Mouse (Mus musculus) forebrain, embryonic 14.5 days (tissue): ENCODE data around the gene Abcd3. TPM values are rescaled to one million over a fixed set of nuclear protein-coding genes. Genes with fewer than 3 reads are reported as not detected.
A peak's percentile ranks its signal among the peaks of the same experiment; 100 is the strongest.
"Not testable (repeated sequence)": the region's sequence is repeated elsewhere in the genome, so short reads cannot be mapped to it uniquely, and the experiment has no call there.

ENCODE experiments used
- ATAC-seq: fragments of 200-750 bp; cut with Nextera tagmentation; 2 replicates; pipeline ENCODE4 v1.8.0; 2017; ENCODE audit warnings: mild to moderate bottlenecking, moderate library complexity
- DNase-seq: peaks from one replicate; pipeline ENCODE4 v3.0.0-alpha.2; 2015; ENCODE audit warnings: low spot score
- H3K27ac ChIP-seq: fragments of 300-500 bp; sonication (generic); 2 replicates; pipeline ENCODE4 v1.5.1; 2014; ENCODE audit warnings: low read depth, mild to moderate bottlenecking, control low read depth, low read length, moderate library complexity
- H3K27me3 ChIP-seq: fragments of 300-500 bp; sonication (generic); replicated peaks from 2 replicates; pipeline ENCODE4 v1.6.1; 2014; ENCODE audit warnings: low read length, control low read depth, mixed read lengths; ENCODE audit not compliant: control insufficient read depth, insufficient read depth
- H3K36me3 ChIP-seq: fragments of 300-500 bp; sonication (generic); 2 replicates; pipeline ENCODE4 v1.6.1; 2014; ENCODE audit warnings: low read length, control low read depth; ENCODE audit not compliant: control insufficient read depth, insufficient read depth
- H3K4me1 ChIP-seq: fragments of 300-500 bp; sonication (generic); 2 replicates; pipeline ENCODE4 v1.6.1; 2014; ENCODE audit warnings: antibody characterized with exemption, low read length, control low read depth; ENCODE audit not compliant: control insufficient read depth, insufficient read depth
- H3K4me2 ChIP-seq: fragments of 300-500 bp; sonication (generic); 2 replicates; pipeline ENCODE4 v1.6.1; 2014; ENCODE audit warnings: mild to moderate bottlenecking, control low read depth, low read length
- H3K4me3 ChIP-seq: fragments of 300-500 bp; sonication (generic); 2 replicates; pipeline ENCODE4 v1.5.1; 2014; ENCODE audit warnings: low read depth, low read length, control low read depth
- H3K9ac ChIP-seq: fragments of 300-500 bp; sonication (generic); 2 replicates; pipeline ENCODE4 v1.6.1; 2014; ENCODE audit warnings: mild to moderate bottlenecking, low read length, control low read depth, moderate library complexity
- H3K9me3 ChIP-seq: fragments of 300-500 bp; sonication (generic); replicated peaks from 2 replicates; pipeline ENCODE4 v1.6.1; 2016; ENCODE audit warnings: low read length, control low read depth, mixed read lengths; ENCODE audit not compliant: control insufficient read depth
- WGBS: fragments of 180-500 bp; shearing (Covaris S2); extraction: QIAGEN DNeasy Blood & Tissue Kit; methylation state at CpG from one replicate; pipeline ENCODE4 v1.1.7; 2014; 5-methylcytosine and 5-hydroxymethylcytosine counted together
- polyA plus RNA-seq: library from polyadenylated mRNA; unstranded; fragments of >200 nt; fragmentation: Nextera tagmentation; extraction: Ambion mirVana; gene quantifications from 2 replicates; pipeline ENCODE4 v1.2.1, GENCODE M21; 2014

Abcd3 gene
- polyA plus RNA-seq, 1 experiment from 2014 or later: 63.8 TPM

DNA sequence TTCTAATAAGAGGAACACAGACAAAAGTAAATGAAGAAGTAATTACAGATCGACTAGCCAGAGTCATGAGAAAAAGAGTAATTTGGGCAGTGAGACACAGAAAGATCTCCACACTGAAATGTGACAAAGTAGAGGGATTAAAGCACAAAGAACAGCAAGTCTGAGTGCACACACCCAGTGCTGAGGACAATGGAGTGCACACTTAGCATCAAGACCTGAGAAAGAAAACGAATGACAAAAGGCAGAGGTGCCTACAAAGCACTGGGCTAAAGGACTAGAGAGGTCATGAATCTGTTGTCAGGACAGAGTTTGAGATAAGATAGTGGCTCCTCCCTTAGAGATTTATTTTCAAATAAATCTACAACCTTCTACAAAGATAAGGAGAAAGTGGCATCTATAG, 20.9 kb downstream of the Abcd3 start:
- Histone ChIP-seq H3K4me3 (no peak overlapping the region), H3K9ac (no peak overlapping the region), H3K9me3 (no peaks in the 10 kb centered on the region), H3K4me1 (no peaks in the 10 kb centered on the region), H3K27ac (no peak overlapping the region), H3K36me3 (peaks cover 4% of the 10 kb centered on the region; the same call in 1 of the 2 replicates), H3K4me2 (no peak overlapping the region), H3K27me3 (no peaks in the 10 kb centered on the region)
- ATAC-seq: no peak
- WGBS: 29% methylated on average over 2 of the region's 2 CpGs
- no peak for DNase-seq

DNA sequence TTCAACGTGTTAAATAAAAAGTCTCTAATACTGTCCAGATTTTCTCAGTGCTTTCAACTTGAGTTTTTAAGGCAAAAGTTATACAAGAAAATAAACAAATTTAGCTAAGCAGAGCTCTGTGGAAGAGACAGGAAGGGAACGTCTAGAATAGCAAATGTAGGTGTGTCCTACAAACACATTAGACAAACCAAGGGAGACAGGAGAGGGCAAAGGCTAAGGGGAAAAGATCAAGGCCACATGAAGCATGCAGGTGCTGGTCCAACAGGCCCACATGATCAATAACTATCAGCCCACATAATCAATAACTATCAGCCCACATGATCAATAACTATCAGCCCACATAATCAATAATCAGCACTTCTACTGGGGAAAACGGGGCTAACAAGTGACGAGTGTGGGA, 22.9 kb downstream of the Abcd3 start:
- Histone ChIP-seq H3K4me2 (no peak overlapping the region), H3K4me3 (no peak overlapping the region), H3K36me3 (peaks cover 4% of the 10 kb centered on the region; the same call in 1 of the 2 replicates), H3K27me3 (no peaks in the 10 kb centered on the region), H3K9me3 (no peaks in the 10 kb centered on the region), H3K9ac (no peak overlapping the region), H3K27ac (no peak overlapping the region), H3K4me1 (no peaks in the 10 kb centered on the region)
- DNase-seq (no peak), ATAC-seq (no peak)
- 93% methylated on average over 4 of the region's 4 CpGs for WGBS

DNA sequence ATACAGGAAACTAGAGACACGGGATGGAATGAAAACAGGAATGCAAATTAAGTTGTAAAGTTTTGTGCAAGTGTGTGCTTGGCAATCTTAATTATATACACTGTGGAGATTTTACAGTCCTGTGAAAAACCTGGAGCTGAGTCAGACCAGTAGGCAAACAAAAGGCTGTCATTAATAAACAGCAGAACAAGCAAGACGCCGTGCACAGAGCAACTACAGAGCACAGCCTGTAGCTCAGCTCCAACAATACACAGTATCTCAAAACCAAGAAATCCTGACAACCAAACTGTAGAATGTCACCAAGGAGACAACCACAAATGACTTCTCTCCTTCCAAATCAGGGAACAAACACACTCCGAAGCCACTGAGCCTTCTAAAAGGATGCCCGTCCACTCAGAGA, 24.7 kb downstream of the Abcd3 start:
- H3K27me3 ChIP-seq: no peaks in the 10 kb centered on the region
- H3K27ac ChIP-seq: peak overlapping the region; percentile 44; the same call in 1 of the 2 replicates
- 16% methylated on average over 5 of the region's 5 CpGs for WGBS
- no peak overlapping the region for H3K4me2 ChIP-seq
- H3K36me3 ChIP-seq: peaks cover 4% of the 10 kb centered on the region; the same call in 1 of the 2 replicates
- H3K4me1 ChIP-seq: no peaks in the 10 kb centered on the region
- H3K9ac ChIP-seq: no peak overlapping the region
- DNase-seq (peak; percentile 58), ATAC-seq (peak; percentile 84)
- no peaks in the 10 kb centered on the region for H3K9me3 ChIP-seq
- H3K4me3 ChIP-seq: no peak overlapping the region

DNA sequence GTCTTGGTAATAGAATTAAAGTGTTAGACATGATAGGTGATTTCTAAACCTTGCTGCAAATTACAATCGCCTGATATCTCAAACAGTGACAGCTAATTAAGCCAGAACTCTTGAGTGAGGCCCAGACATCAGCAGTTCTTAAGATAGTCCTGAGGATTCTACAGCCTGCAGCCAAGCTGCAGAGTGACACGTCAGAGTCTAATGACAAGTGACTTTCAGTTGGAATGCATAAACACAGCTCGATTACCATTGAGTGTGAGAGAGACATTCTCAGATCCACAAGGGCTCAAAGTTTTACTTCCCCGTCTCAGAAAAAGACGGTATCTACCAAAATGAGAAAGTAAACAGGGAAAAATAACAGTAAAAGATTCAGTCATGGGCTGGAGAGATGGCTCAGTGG, 25.3 kb downstream of the Abcd3 start:
- H3K27ac ChIP-seq: no peak overlapping the region
- H3K27me3 ChIP-seq: no peaks in the 10 kb centered on the region
- H3K4me3 ChIP-seq: no peak overlapping the region
- WGBS: 58% methylated on average over 5 of the region's 5 CpGs
- DNase-seq (peak; percentile 9), ATAC-seq (0 out of 2 replicates have a peak, but pooled peaks have one; percentile 20)
- H3K4me1 ChIP-seq: no peaks in the 10 kb centered on the region
- H3K4me2 ChIP-seq: no peak overlapping the region
- peaks cover 4% of the 10 kb centered on the region; the same call in 1 of the 2 replicates for H3K36me3 ChIP-seq
- H3K9ac ChIP-seq: no peak overlapping the region
- no peaks in the 10 kb centered on the region for H3K9me3 ChIP-seq

DNA sequence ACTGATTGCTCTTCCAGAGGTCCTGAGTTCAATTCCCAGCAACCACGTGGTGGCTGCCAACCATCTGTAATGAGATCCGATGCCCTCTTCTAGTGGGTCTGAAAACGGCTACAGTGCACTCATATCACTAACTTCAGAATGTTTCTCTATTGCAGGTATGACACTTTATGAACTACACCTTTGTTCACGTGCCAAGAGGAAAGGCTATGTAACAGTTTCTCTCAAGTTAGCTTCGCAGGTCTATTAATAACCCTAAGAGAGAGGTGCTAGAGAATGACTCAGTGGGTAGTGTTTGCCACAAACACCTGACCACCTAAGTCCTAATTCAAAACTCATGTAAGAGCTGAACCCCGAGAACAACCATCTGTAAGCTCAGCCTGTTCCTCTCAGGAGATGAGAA, 32.1 kb downstream of the Abcd3 start:
- ATAC-seq: no peak
- Histone ChIP-seq H3K4me2 (no peak overlapping the region), H3K9ac (no peak overlapping the region), H3K4me3 (no peak overlapping the region), H3K4me1 (no peaks in the 10 kb centered on the region), H3K9me3 (no peaks in the 10 kb centered on the region), H3K36me3 (0 out of 2 replicates have a peak, but pooled peaks cover 9% of the 10 kb centered on the region), H3K27me3 (no peaks in the 10 kb centered on the region), H3K27ac (no peak overlapping the region)
- DNase-seq: no peak
- 89% methylated on average over 6 of the region's 6 CpGs for WGBS

DNA sequence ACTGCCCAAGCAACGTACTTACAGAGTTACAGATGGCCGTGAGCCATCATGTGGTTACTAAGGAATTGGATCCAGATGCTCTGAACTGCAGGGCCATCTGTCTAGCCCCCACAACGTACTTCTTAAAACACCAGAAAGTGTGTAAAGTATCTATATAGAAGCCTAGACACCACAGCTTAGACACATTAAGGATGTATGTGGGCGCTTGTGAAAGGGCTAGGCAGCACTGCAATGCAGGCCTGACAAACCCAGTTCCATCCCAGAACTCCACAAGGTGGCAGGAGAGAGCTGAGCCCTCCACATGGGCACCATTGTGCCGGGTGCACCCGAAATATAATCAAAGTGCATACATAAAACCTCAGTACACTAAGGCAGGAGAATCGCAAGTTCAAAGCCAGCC, 37.2 kb downstream of the Abcd3 start:
- H3K4me3 ChIP-seq: no peak overlapping the region
- H3K36me3 ChIP-seq: peaks cover 18% of the 10 kb centered on the region
- WGBS: 61% methylated on average over 7 of the region's 7 CpGs
- no peaks in the 10 kb centered on the region for H3K27me3 ChIP-seq
- H3K9ac ChIP-seq: no peak overlapping the region
- H3K27ac ChIP-seq: no peak overlapping the region
- H3K4me1 ChIP-seq: no peaks in the 10 kb centered on the region
- H3K4me2 ChIP-seq: no peak overlapping the region
- DNase-seq: peak; percentile 58
- H3K9me3 ChIP-seq: no peaks in the 10 kb centered on the region
- ATAC-seq: peak; percentile 66; the same call in 1 of the 2 replicates

DNA sequence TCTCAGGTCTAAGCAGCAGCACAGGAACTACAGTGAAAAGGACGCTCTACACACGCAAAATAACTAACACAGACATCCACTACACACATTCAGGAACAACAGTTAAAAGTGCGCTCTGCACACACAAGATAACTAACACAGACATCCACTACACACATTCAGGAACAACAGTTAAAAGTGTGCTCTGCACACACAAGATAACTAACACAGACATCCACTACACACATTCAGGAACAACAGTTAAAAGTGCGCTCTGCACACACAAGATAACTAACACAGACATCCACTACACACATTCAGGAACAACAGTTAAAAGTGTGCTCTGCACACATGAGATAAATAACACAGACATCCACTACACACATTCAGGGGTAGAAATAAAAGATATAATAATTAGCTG, 41.8 kb downstream of the Abcd3 start:
- H3K4me1 ChIP-seq, ATAC-seq, H3K4me3 ChIP-seq, H3K9ac ChIP-seq, DNase-seq, H3K27me3 ChIP-seq, H3K4me2 ChIP-seq, H3K27ac ChIP-seq, H3K9me3 ChIP-seq: not testable (repeated sequence)
- WGBS: 96% methylated on average over 4 of the region's 4 CpGs
- peaks cover 35% of the 10 kb centered on the region for H3K36me3 ChIP-seq

DNA sequence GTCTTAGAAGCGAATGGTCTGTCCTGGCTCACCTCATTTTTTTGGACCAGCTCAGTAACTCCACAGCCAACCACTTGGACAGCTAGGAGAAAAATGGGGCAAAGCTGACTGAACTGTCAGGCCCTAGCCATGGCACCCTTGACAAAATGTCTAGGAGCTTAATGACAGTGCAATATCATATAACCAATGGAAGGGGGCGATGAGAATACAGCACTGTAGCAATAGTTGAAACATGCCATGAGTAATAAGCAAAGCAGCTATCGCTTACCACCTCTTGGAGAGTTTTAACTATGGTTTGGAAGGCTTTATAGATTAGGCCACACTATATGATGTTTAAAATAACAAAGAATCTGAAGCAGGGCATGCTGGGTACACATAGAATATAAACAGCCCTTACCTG, 46.3 kb downstream of the Abcd3 start:
- ATAC-seq: no peak

DNA sequence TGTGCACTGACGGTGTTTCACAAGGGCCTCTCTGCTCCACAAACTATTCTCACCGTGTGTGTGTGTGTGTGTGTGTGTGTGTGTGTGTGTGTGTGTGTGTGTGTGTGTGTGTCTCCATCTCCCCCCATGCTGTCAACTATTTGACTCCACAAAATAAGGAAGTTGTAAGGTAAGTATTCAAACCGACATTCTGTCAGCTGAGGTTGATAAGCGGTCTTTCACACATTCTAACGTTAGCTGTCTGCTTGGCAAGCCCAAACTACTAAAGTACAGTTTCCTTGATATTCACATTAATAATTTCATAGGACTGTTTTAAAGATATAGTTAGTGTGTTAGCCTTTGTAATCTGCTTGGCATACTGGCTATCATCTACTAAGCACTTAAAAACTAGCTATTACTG, 48.3 kb downstream of the Abcd3 start:
- ATAC-seq: no peak
- Histone ChIP-seq H3K4me3 (no peak overlapping the region), H3K9me3 (no peaks in the 10 kb centered on the region), H3K36me3 (peaks cover 44% of the 10 kb centered on the region), H3K27me3 (no peaks in the 10 kb centered on the region), H3K4me2 (no peak overlapping the region), H3K9ac (no peak overlapping the region), H3K27ac (no peak overlapping the region), H3K4me1 (no peaks in the 10 kb centered on the region)
- 91% methylated on average over 5 of the region's 5 CpGs for WGBS
- no peak for DNase-seq

More for the DNA sequence above, 46.3 kb downstream of the Abcd3 start:
- no peak overlapping the region for H3K9ac ChIP-seq
- no peaks in the 10 kb centered on the region for H3K9me3 ChIP-seq
- no peak overlapping the region for H3K27ac ChIP-seq
- H3K4me1 ChIP-seq: no peaks in the 10 kb centered on the region
- WGBS: 96% methylated on average over 3 of the region's 3 CpGs
- H3K27me3 ChIP-seq: no peaks in the 10 kb centered on the region
- H3K36me3 ChIP-seq: peaks cover 51% of the 10 kb centered on the region
- no peak for DNase-seq
- no peak overlapping the region for H3K4me2 ChIP-seq
- H3K4me3 ChIP-seq: no peak overlapping the region
